Mouse (Mus musculus): ENCODE measurements around the gene Rplp1. TPM values are rescaled to one million over a fixed set of nuclear protein-coding genes. Genes with fewer than 3 reads are reported as not detected.

Rplp1 gene
- polyA plus RNA-seq, 1 experiment from 2014 or later: 2,139 TPM

DNA sequence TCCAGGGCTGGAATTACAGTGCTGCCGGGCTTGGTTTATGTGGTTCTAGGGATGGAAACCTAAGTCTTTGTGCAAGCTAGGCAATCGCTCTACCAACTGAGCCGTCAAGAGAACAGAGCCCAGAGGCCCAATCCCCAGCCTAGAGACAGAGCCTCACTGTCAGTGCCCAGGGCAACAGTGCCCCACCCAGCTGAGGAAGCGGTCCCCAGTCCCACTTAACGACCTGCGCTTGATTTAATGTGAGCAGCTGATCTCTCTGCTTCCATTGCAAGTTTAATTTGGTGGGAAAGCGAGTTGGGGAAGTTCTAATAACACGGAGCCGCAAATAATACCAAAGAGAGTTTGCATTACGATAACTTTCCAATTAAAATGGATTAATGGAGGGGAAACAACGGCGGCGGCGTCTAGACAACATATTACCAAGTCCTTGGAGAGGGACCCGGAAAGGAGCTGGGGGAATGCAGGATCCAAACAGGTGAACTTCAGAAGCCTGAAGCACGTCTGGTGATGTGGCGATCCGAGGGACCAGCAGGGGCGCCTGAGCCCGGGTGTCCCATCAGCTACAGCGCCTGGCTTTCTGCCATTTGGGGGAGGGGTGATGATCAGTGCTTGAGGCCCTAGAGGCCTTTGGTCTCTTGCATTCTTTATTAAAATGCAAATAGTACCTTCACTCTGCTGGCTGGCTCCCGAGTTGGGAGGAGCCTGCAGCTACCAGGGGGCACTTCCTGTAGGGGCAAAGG, 36.8 kb downstream of the Rplp1 start:
- Histone ChIP-seq H3K27ac (ENCODE audit: low read depth, low read length) (no peak overlapping the region), H3K27me3 (replicated peaks; ENCODE audit: control insufficient read depth, insufficient read depth, low read length) (peaks cover 16% of the 10 kb centered on the region), H3K9ac (ENCODE audit: low read depth, low read length) (no peak overlapping the region), H3K4me1 (replicated peaks; ENCODE audit: control insufficient read depth, insufficient read depth, low read length) (0 out of 2 replicates have a peak, but pooled peaks cover 3% of the 10 kb centered on the region), H3K36me3 (ENCODE audit: control insufficient read depth, insufficient read depth, low read length) (no peaks in the 10 kb centered on the region), H3K4me3 (ENCODE audit: low read depth, low read length) (no peak overlapping the region), H3K4me2 (no peak overlapping the region), H3K9me3 (ENCODE audit: control insufficient read depth, low read length) (no peaks in the 10 kb centered on the region)
- WGBS: 21% methylated on average over 22 of the region's 22 CpGs
- ATAC-seq (replicated peaks; ENCODE audit: low FRiP score) (no peak), DNase-seq (ENCODE audit: low spot score) (no peak)

DNA sequence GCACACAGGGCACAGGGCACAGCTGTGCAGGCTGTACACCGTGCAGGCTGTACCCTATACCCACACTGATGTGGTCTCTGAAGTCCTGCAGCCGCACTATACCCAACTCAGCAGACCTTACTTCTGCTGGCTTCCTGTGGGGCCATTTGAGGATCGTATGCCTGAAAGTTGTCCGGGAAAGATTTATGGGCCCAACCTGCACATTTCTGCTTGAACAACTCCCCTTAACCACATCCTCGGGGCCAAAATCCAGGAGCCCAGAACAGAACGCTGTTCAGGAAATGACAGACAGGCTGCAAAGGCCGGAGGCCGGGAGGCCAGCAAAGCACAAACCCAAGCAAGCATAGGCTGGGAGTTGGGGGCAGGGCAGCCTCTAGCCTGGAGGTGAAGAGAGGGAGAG, 41.0 kb downstream of the Rplp1 start:
- Histone ChIP-seq H3K9ac (ENCODE audit: low read depth, low read length) (no peak overlapping the region), H3K36me3 (ENCODE audit: control insufficient read depth, insufficient read depth, low read length) (no peaks in the 10 kb centered on the region), H3K4me2 (no peak overlapping the region), H3K9me3 (ENCODE audit: control insufficient read depth, low read length) (no peaks in the 10 kb centered on the region), H3K4me1 (replicated peaks; ENCODE audit: control insufficient read depth, insufficient read depth, low read length) (0 out of 2 replicates have a peak, but pooled peaks cover 3% of the 10 kb centered on the region), H3K27ac (ENCODE audit: low read depth, low read length) (no peak overlapping the region), H3K4me3 (ENCODE audit: low read depth, low read length) (no peak overlapping the region), H3K27me3 (replicated peaks; ENCODE audit: control insufficient read depth, insufficient read depth, low read length) (peaks cover 11% of the 10 kb centered on the region)
- 22% methylated on average over 8 of the region's 8 CpGs for WGBS
- ATAC-seq (replicated peaks; ENCODE audit: low FRiP score) (no peak), DNase-seq (ENCODE audit: low spot score) (peak; percentile 35)

- 62% methylated on average over 8 of the region's 8 CpGs for WGBS
- Histone ChIP-seq H3K4me3 (ENCODE audit: low read depth, low read length) (no peak overlapping the region), H3K36me3 (ENCODE audit: control insufficient read depth, insufficient read depth, low read length) (no peaks in the 10 kb centered on the region), H3K9ac (ENCODE audit: low read depth, low read length) (no peak overlapping the region), H3K4me2 (no peak overlapping the region), H3K9me3 (ENCODE audit: control insufficient read depth, low read length) (no peaks in the 10 kb centered on the region), H3K27ac (ENCODE audit: low read depth, low read length) (no peak overlapping the region), H3K4me1 (replicated peaks; ENCODE audit: control insufficient read depth, insufficient read depth, low read length) (0 out of 2 replicates have a peak, but pooled peaks cover 3% of the 10 kb centered on the region), H3K27me3 (replicated peaks; ENCODE audit: control insufficient read depth, insufficient read depth, low read length) (peaks cover 4% of the 10 kb centered on the region; the same call in 1 of the 2 replicates)
- DNase-seq (ENCODE audit: low spot score): no peak
- no peak for ATAC-seq (replicated peaks; ENCODE audit: low FRiP score)
Measured at GRCm38 (mm10) chr9:61872246-61872941, 41.9 kb downstream of the Rplp1 start.

DNA sequence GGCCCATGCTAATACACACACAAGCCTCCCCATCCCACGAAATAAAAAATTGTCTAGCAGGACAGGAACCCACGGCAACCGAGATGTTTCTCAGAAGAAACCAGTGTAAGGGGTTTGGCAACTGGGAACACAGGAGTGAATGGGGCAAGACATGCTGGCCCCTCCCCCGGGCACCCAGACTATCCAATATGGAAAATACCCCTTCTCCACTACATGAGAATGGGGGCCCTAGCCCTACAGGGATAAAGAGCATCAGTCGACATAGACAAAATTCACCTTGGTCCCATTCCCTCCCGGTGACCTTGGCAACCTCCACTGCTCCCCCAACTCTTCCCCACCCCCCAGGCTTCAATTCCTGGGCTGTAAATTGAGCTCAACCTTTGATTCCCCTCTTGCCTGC, 42.5 kb downstream of the Rplp1 start:
- Histone ChIP-seq H3K4me3 (ENCODE audit: low read depth, low read length) (no peak overlapping the region), H3K4me1 (replicated peaks; ENCODE audit: control insufficient read depth, insufficient read depth, low read length) (0 out of 2 replicates have a peak, but pooled peaks cover 3% of the 10 kb centered on the region), H3K27ac (ENCODE audit: low read depth, low read length) (no peak overlapping the region), H3K4me2 (no peak overlapping the region), H3K9ac (ENCODE audit: low read depth, low read length) (no peak overlapping the region), H3K27me3 (replicated peaks; ENCODE audit: control insufficient read depth, insufficient read depth, low read length) (no peaks in the 10 kb centered on the region; the same call in 1 of the 2 replicates), H3K36me3 (ENCODE audit: control insufficient read depth, insufficient read depth, low read length) (no peaks in the 10 kb centered on the region), H3K9me3 (ENCODE audit: control insufficient read depth, low read length) (no peaks in the 10 kb centered on the region)
- 72% methylated on average over 6 of the region's 6 CpGs for WGBS
- DNase-seq (ENCODE audit: low spot score) (no peak), ATAC-seq (replicated peaks; ENCODE audit: low FRiP score) (no peak)

- Histone ChIP-seq H3K4me3 (ENCODE audit: low read depth, low read length) (no peak overlapping the region), H3K27me3 (replicated peaks; ENCODE audit: control insufficient read depth, insufficient read depth, low read length) (no peaks in the 10 kb centered on the region), H3K9ac (ENCODE audit: low read depth, low read length) (no peak overlapping the region), H3K36me3 (ENCODE audit: control insufficient read depth, insufficient read depth, low read length) (no peaks in the 10 kb centered on the region), H3K4me2 (no peak overlapping the region), H3K27ac (ENCODE audit: low read depth, low read length) (no peak overlapping the region), H3K4me1 (replicated peaks; ENCODE audit: control insufficient read depth, insufficient read depth, low read length) (no peaks in the 10 kb centered on the region), H3K9me3 (ENCODE audit: control insufficient read depth, low read length) (no peaks in the 10 kb centered on the region)
- no peak for DNase-seq (ENCODE audit: low spot score)
- ATAC-seq (replicated peaks; ENCODE audit: low FRiP score): no peak
- WGBS: 70% methylated on average over 11 of the region's 11 CpGs
Measured at GRCm38 (mm10) chr9:61867659-61868058, 46.7 kb downstream of the Rplp1 start.

Other genes starting within 250 kb of the Rplp1 start
- 85.1 and 93.8 TPM in 2 replicates for gene Kif23, start 32.2 kb upstream of the Rplp1 start, polyA plus RNA-seq (2014; fragmentation: Nextera tagmentation; extraction: Ambion mirVana)
- gene Paqr5, start 112.3 kb upstream of the Rplp1 start, polyA plus RNA-seq (2014; fragmentation: Nextera tagmentation; extraction: Ambion mirVana): 0.14 and 0.41 TPM in 2 replicates
- 13.5 and 13.6 TPM in 2 replicates for gene Glce, start 208.1 kb upstream of the Rplp1 start, polyA plus RNA-seq (2014; fragmentation: Nextera tagmentation; extraction: Ambion mirVana)